Mouse (Mus musculus) layer of hippocampus, adult 11-12 months (tissue): ENCODE results near the gene Slc6a17.

ENCODE experiments used
- DNase-seq: peaks from one replicate; pipeline ENCODE4 v3.0.0; 2022; ENCODE audit warnings: low spot score

Gene Slc6a17

DNA sequence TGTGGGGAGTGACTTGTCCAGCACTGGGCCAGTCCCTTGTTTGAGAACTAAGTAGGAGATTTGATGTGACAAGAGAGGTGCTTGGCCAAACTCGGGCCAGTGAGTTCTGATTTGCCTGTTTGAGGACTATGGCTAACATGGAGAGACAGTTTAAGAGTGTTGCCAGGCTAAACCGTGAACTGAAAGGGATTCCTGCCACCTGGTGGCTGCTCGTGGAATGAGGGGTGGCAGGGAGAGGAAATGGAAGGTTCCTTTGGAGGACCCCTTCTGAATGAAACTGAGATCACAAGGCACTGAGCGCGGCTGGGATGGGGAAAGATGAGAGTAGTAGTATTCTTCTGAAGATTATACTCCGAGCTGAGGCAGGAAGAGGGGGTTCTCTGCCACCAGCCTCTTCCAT lies 51.2 kb downstream of the Slc6a17 start:
- peak; percentile 82 for DNase-seq

DNA sequence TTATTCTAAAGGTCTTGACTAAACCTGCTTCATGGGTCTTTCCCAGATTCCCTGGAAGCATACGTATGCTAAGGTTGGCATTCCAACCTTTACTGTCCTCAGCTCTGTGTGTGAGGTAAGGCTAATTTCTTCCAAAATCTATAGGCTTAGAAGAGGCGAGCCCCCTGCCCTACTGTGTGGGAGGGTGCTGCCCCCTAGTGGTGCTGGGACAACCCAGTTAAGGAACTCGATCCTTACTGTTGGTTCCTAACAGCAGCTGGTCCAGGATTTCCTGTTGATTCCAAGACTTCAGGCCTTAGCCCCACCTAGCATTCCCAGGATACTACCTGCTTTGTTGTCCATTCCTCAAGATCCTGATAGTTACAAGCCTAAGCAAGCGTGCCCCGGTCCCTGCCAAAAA lies 55.7 kb downstream of the Slc6a17 start:
- peak; percentile 84 for DNase-seq

DNA sequence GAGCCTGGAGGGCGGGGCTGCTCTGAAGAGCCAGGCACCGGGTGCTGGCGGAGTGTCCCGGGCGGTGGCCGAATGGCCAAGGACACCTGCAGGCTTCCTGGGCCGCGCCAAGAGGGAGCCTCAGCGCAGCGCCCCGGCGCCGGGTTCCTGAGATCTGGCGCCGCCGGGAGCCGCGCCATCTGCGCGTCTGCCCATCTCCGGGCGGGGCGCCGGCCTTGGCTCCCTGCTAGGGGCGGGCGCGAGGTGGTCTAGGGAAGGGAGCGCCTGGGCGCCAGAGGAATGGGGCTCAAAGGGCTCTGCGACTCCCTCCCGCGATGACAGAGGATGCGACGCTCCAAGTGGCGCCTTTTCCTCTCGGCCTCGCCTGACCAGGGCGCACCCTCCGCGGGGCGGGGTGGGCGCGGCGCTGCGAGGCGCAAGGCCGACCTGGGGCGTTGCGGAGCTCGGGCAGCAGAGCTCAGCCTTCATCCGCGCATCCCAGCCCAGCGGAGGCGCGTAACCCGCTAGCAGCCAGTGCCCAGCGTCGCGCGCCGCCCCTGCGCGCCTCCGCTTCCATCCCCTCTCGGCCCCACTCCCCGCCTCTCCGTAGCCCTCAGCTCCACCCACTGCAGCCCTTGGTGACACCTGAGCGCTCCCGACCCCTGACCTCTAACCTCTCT lies 57.9 kb downstream of the Slc6a17 start:
- no peak for DNase-seq

DNA sequence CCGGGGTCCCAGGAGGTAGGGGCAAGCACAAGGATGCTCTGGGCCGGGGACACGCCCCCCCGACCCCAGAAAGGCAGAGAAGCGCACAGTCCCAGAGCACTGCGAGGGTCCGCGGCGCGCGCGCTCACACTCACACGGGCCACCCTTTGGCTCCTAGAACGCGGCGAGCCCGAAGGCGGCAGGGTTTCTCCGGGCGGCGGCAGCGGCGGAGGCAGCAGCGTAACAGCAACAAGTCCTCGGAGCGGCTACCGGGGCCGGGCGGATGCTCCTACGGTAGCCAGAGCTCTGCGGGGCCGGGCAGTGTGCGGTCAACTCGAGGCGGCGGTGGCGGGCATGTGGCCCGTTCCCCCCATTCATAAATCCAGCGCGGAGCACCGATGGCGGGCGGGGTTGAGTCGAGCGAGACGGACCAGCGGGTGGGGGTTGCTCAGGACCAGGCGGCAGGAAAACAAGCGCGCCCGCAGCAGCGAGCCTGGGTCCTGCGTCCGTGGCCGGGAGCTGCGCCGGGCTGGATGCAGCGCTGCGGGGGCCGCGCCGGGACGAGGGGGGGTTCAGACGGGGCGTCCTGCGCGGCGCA lies 58.5 kb downstream of the Slc6a17 start, which contains the start of gene Kcnc4:
Gene Kcnc4 (minus strand): TSS at position 357 of the 577 bp plus-strand sequence.
- no peak for DNase-seq

DNA sequence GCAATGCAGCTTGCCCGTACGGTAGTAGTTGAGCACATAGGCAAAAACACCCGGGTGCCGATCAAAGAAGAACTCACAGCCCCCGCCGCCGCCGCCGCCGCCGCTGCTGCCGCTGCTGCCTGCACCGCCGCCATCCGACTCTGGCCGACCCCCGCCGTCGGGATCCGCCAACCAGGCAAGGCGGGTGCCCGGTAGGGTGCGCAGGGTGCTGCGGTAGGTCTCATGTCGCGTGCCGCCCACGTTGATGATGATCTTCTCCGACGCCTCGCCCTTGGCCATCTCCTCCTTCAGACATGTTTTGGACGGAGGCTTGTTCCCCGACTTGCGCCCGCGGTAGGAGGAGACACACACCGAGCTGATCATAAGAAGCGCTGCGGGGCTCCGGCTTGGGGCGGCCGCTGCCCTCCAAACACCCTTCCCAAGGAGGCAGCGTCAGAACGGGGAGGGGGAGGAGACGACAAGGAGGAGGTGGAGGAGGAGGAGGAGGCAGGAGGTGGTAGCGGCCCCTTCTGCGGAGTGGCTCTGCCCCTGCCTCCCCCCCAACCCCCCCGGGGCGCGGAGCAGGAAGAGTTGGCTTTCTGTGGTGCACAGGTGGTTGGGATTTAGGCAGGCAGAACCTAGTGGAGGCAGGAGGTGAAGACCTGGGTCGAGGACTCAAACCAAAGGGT lies 59.2 kb downstream of the Slc6a17 start:
- DNase-seq, result peak; percentile 52

DNA sequence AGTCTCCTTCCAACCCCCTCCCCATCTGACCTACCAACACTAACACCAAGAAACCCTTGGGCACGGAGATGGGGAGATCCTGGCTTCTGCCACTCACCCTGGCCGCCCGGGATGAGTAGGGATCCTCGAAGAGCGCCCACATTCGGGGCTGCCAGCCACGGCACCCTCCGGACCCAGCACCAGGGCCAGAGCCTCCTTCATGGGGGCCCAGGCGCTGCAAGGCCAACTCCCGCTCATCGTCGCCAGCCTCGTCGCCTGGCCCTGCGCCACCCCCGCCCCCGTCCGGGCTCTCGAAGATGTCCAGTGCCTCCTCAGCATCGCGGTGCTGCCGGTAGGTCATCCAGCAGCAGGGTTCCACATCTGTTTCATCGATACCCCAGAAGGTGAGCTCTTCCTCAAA lies 59.7 kb downstream of the Slc6a17 start:
- DNase-seq, result no peak

DNA sequence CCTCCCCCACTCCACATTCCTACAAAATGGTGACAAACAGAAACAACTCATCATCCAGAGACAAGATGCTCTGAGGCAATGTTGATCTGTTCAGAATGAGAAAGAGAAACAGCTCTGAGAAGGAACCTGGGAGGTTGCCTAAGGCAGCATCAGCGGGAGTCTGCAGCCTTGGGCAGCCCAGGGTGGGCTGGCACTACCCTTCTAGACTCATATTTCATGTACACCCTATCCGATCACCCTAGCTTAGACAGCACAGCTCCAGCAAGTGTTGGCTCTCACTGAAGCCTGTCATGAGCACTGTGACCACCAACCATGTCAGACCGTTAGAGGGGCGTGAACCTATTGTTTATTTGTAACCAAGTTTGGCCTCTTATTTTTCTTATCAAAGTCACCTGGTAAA lies 63.5 kb downstream of the Slc6a17 start:
- no peak for DNase-seq

DNA sequence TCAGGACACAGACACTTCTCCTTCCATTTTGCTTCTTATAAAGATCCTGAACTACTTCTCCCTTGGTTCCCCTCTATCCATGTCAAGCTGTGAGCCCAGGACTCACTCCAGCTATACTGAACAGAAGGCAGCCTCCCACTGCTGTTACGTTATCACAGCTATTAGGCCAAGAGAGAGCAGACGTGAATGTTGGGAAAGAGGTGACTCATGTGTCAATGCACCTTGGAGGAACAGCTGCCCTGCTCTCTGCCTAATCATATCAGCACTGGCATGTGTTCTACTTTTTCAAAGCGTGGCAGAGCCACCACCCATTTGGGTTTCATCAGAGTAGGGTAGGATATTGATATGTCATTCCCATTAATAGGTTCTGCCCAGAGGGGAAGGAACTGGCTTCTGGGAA lies 71.0 kb downstream of the Slc6a17 start:
- peak; percentile 53 for DNase-seq

DNA sequence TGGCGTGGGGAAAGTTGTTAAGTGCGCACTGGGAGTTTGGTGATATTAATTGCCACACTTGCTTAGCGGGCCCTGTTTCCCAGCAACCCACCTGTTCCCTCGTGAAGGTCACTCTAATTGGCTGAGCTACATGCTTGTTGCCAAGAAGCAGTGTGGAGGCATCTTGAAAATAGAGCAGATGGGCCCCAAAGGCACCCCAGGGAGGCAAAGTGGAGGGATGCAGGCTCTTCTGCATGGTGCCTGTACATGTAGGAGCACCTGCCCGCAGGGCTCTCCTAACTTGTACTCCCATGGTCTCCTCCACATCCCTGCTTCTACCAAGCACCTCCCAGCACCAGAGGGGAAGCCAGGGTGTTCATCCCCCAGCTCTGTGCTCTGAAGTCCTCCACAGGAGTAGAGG lies 74.0 kb downstream of the Slc6a17 start:
- DNase-seq, result no peak

DNA sequence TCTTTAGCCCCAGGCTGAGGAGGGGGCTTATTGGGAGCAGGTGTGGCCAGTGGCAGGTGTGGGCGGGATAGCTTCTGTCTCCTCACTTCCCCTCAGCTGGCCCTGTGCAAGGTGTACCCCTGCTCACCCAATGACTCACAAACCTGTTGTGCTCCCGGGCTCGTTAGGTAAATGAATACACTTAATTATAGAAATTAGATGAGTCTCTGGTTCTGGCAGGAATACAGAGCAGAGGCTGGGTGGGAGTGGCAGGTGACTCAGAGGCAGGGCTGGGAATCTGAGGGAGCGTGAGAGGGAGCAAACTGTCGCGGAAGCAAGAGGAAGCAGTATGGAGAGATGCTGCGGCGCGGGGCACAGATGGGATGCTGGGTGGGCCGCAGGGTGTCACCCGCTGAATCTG lies 75.6 kb downstream of the Slc6a17 start:
- DNase-seq, result peak; percentile 74

DNA sequence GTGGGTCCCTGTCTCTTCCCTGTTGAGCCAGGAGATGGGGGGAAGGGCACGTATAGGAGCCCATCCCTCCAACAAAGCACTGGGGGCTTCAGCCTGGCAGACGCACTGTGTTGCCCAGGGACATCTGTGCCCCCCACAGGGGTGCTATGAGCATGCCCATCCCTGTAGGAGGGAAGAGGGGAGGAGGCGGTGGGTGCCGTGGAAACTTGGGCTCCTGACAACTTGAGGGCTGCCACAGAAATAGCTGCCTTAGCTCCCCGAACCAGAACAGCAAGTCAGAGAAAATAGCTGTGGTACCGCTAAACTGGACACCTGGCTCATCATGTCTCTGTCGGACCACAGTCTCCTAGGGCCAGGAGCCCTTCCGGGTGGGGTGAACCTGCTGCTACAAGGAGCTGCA lies 76.5 kb downstream of the Slc6a17 start:
- no peak for DNase-seq

DNA sequence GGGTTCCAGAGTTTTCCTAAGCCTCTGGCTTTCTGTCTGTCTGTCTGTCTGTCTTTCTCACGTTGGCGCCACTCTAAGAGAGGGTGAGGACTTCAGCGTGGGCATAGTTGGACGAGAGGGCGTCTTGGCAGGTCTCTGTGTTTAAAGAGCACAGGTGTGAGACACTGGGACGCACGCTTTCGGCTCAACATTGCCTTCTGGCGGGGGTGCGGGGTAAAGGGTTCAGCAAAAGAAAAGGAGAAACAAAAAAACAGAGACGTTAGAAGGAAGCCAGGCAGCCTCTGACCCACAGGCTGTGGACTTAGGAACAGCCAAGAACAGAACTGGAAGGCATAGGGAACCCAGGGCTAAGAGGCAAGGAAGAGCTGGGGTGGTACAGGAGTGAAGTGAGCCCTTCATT lies 78.5 kb downstream of the Slc6a17 start:
- DNase-seq, result no peak

DNA sequence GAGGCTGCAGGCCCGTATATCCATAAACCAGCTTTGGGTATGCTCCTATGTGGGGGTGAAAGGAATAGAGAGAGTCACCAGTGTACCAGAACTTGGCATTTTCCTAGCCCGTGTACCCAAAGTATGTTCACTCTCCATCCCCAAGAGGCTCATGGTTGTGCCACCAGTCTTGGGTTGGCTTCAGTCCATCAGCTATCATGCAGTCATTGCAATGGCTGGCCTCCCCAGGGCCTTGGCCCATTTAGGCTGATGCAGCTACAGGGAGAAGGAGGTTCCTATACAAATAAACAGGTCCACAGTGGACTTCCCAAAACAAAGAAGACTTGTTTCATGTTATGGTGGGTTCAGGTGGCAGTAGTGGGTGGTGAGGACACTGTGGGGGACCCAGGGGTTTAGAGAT lies 80.2 kb downstream of the Slc6a17 start:
- no peak for DNase-seq

DNA sequence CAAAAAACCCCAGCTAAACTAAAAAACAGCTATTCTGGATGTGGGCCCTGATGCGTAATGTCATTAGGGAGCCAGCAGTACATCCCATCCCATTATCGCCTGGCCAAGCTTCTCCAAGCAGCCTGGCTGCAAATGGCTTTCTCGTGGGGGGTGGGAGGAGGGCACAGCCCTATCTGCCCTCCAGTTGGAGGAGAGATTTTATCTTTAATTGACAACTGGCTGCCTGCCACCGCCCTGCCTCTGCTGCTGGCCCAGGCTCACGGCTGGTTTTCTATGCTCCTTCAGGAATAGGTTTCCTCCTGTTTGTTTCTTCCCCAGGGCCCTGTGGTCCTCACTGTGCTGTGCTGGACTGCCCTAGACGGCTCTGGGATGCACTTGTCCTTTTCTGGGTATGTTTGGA lies 81.4 kb downstream of the Slc6a17 start:
- no peak for DNase-seq

DNA sequence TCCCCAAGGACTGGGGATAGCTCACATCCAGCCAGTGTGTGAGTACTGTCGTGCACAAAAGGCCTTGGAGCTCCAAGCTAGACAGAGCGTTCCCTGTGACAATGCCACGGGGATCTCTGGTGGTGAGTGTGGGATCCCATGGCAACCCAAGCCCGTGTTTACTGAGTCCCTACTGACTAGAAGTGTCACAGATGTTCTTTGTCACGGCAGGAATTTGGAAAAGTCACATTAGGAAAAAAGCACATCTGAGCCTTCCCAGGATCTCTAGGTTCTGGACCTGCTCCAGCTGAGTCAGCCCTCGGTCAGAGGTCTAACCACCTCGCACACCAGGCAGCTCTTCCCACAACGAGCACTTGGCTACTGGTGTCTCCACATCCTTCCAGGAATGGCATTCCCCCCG lies 84.2 kb downstream of the Slc6a17 start:
- DNase-seq, result no peak

DNA sequence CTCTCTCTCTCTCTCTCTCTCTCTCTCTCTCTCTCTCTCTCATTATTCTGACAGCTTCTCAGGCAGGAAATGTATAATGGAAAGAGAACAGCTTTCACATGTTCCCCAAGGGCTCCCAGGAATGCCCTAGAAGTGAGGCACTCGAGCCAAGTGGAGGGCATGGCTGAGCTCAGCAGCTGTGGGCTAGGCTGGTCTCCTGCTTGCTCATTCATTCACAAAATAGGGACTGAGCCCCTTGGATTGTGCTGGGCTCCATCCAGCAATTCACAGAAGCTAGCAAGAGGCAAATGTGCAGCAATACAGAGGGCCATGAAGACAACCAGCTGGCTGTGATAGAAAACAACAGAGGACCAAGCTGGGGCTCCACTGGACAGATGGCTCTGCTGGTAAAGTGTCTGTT lies 86.5 kb downstream of the Slc6a17 start:
- DNase-seq, result no peak

DNA sequence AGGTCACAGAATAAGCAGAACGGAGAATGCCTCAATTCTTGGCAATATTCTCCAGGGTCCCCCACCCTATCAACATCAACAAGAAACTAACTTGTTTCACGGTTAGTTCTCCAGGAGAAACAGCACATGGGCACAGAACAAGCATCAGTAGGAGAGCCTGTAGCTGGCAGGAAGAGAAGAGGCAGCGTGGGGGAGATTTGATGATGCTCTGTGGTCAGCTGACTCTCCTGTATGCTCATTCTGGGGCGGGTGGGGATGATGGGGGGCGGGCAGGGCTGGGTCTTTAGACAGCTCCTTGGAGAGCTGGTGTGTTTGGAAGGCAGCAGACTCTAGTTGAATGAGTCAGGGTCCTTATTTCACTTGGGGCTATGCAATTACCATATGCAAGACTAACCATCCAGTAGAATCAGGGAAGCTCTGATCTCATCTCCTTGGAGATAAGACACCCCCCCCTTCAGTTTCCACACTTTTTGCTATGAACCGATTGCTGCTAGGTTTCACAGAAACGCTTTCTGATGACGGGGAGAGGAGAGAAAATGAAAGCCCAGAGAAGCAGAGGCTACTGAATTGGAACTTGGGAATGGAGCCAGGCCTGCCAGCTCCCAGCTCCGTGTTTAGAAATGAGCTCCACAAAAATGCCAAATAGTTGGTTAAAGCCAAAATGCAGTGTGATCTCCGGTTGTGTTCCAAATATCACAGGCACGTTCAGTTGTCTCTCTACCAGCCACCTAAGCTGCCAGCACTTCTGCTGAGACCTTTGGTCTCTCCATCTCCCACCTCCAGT lies 93.4 kb downstream of the Slc6a17 start:
- peak; percentile 47 for DNase-seq

DNA sequence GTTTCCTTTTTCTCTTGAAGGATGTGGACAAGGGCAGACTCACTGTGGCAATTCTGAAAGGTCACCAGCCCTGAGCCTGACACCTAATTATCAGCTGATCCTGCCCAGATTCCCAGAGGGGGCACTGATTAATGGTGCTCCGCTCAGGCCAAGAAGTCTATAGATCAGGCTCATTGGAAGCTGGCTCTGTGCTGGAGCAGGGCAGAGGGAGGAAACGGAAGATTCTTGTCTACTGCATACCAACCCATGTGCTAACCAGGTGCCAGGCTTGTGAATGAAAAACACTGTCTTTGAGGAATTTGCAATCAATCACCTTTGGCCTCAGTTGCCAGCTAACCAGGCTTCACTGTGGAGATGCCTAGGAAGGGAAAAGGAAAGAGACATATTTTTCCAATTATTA lies 97.7 kb downstream of the Slc6a17 start:
- no peak for DNase-seq
